Mouse (Mus musculus) forebrain, embryonic 16.5 days (tissue): ENCODE measurements around the gene Sap30. TPM values are rescaled to one million over a fixed set of nuclear protein-coding genes. Genes with fewer than 3 reads are reported as not detected.
"Not testable (repeated sequence)": the region's sequence is repeated elsewhere in the genome, so short reads cannot be mapped to it uniquely, and the experiment has no call there.

ENCODE experiments used
- ATAC-seq: fragments of 200-750 bp; cut with Nextera tagmentation; 2 replicates; pipeline ENCODE4 v1.8.0; 2017; ENCODE audit warnings: mild to moderate bottlenecking, moderate library complexity
- H3K27ac ChIP-seq: fragments of 300-500 bp; sonication (generic); 2 replicates; pipeline ENCODE4 v1.5.1; 2014; ENCODE audit warnings: low read length, control low read depth
- H3K27me3 ChIP-seq: fragments of 300-500 bp; sonication (generic); replicated peaks from 2 replicates; pipeline ENCODE4 v1.6.1; 2014; ENCODE audit warnings: low read length; ENCODE audit not compliant: control insufficient read depth, insufficient read depth
- H3K36me3 ChIP-seq: fragments of 300-500 bp; sonication (generic); 2 replicates; pipeline ENCODE4 v1.6.1; 2014; ENCODE audit not compliant: control insufficient read depth, insufficient read depth
- H3K4me1 ChIP-seq: fragments of 300-500 bp; sonication (generic); replicated peaks from 2 replicates; pipeline ENCODE4 v1.6.1; 2014; ENCODE audit warnings: low read length; ENCODE audit not compliant: control insufficient read depth, insufficient read depth
- H3K4me2 ChIP-seq: fragments of 300-500 bp; sonication (generic); 2 replicates; pipeline ENCODE4 v1.6.1; 2014; ENCODE audit warnings: mild to moderate bottlenecking, low read length, control low read depth
- H3K4me3 ChIP-seq: fragments of 300-500 bp; sonication (generic); replicated peaks from 2 replicates; pipeline ENCODE4 v1.5.1; 2014; ENCODE audit warnings: mild to moderate bottlenecking, low read length, control low read depth
- H3K9ac ChIP-seq: fragments of 300-500 bp; sonication (generic); replicated peaks from 2 replicates; pipeline ENCODE4 v1.6.1; 2014; ENCODE audit warnings: low read depth, low read length, control low read depth
- H3K9me3 ChIP-seq: fragments of 300-500 bp; sonication (generic); 2 replicates; pipeline ENCODE4 v1.6.1; 2016; ENCODE audit warnings: low read length; ENCODE audit not compliant: control insufficient read depth
- WGBS: fragments of 180-500 bp; shearing (Covaris S2); extraction: QIAGEN DNeasy Blood & Tissue Kit; methylation state at CpG from one replicate; pipeline ENCODE4 v1.1.7; 2014; 5-methylcytosine and 5-hydroxymethylcytosine counted together
- polyA plus RNA-seq: library from polyadenylated mRNA; unstranded; fragments of >200 nt; fragmentation: Nextera tagmentation; extraction: Ambion mirVana; gene quantifications from 2 replicates; pipeline ENCODE4 v1.2.1, GENCODE M21; 2015

The Sap30 gene
- polyA plus RNA-seq, 1 experiment from 2014 or later: 53.1 TPM

- not testable (repeated sequence) for H3K4me2 ChIP-seq
- 91% methylated on average over 1 of the region's 1 CpGs for WGBS
Measured at GRCm38 (mm10) chr8:57505500-57505899, 17.8 kb upstream of the Sap30 start.

GRCm38 (mm10) chr8:57503641-57504040 is 16.0 kb upstream of the Sap30 start:
- no peaks in the 10 kb centered on the region for H3K9me3 ChIP-seq
- no peak overlapping the region for H3K9ac ChIP-seq
- no peak overlapping the region for H3K27ac ChIP-seq
- no peak overlapping the region for H3K4me2 ChIP-seq
- H3K4me1 ChIP-seq: peaks cover 2% of the 10 kb centered on the region
- 51% methylated on average over 5 of the region's 5 CpGs for WGBS
- no peaks in the 10 kb centered on the region for H3K27me3 ChIP-seq
- no peak for ATAC-seq
- no peak overlapping the region for H3K4me3 ChIP-seq
- H3K36me3 ChIP-seq: no peaks in the 10 kb centered on the region

More at GRCm38 (mm10) chr8:57505500-57505899, 17.8 kb upstream of the Sap30 start:
- not testable (repeated sequence) for H3K4me1 ChIP-seq, H3K27ac ChIP-seq, H3K4me3 ChIP-seq, ATAC-seq, H3K9me3 ChIP-seq, H3K36me3 ChIP-seq, H3K27me3 ChIP-seq, H3K9ac ChIP-seq

- Histone ChIP-seq H3K4me1 (peaks cover 5% of the 10 kb centered on the region), H3K4me2 (peak overlapping the region; percentile 52), H3K9ac (0 out of 2 replicates have a peak overlapping the region, but pooled peaks have one; percentile 11), H3K27ac (no peak overlapping the region), H3K9me3 (no peaks in the 10 kb centered on the region), H3K4me3 (peak overlapping the region; percentile 27), H3K27me3 (no peaks in the 10 kb centered on the region), H3K36me3 (no peaks in the 10 kb centered on the region)
- peak; percentile 83 for ATAC-seq
- 16% methylated on average over 17 of the region's 17 CpGs for whole genome bisulfite sequencing
Measured at GRCm38 (mm10) chr8:57498847-57499511, 11.3 kb upstream of the Sap30 start.

- Histone ChIP-seq H3K4me3 (peak overlapping the region; percentile 27), H3K9ac (0 out of 2 replicates have a peak overlapping the region, but pooled peaks have one; percentile 11), H3K36me3 (no peaks in the 10 kb centered on the region), H3K4me1 (peaks cover 5% of the 10 kb centered on the region), H3K27ac (no peak overlapping the region), H3K27me3 (no peaks in the 10 kb centered on the region), H3K4me2 (peak overlapping the region; percentile 52), H3K9me3 (no peaks in the 10 kb centered on the region)
- peak; percentile 49 for ATAC-seq
- 8% methylated on average over 8 of the region's 8 CpGs for WGBS
Measured at GRCm38 (mm10) chr8:57498494-57498846, 10.8 kb upstream of the Sap30 start.

- no peaks in the 10 kb centered on the region for H3K36me3 ChIP-seq
- H3K4me2 ChIP-seq: no peak overlapping the region
- no peaks in the 10 kb centered on the region for H3K4me1 ChIP-seq
- 93% methylated on average over 4 of the region's 4 CpGs for WGBS
- H3K27ac ChIP-seq: no peak overlapping the region
- H3K9me3 ChIP-seq: no peaks in the 10 kb centered on the region
- no peak for ATAC-seq
- H3K9ac ChIP-seq: no peak overlapping the region
- H3K27me3 ChIP-seq: no peaks in the 10 kb centered on the region
- no peak overlapping the region for H3K4me3 ChIP-seq
Measured at GRCm38 (mm10) chr8:57491873-57492272, 4.2 kb upstream of the Sap30 start.

- no peaks in the 10 kb centered on the region for H3K9me3 ChIP-seq
- H3K36me3 ChIP-seq: no peaks in the 10 kb centered on the region
- H3K4me1 ChIP-seq: peaks cover 7% of the 10 kb centered on the region
- no peak overlapping the region for H3K4me3 ChIP-seq
- no peak overlapping the region for H3K27ac ChIP-seq
- no peak overlapping the region for H3K9ac ChIP-seq
- H3K27me3 ChIP-seq: no peaks in the 10 kb centered on the region
- ATAC-seq: no peak
- H3K4me2 ChIP-seq: no peak overlapping the region
Measured at GRCm38 (mm10) chr8:57489896-57490295, 2.2 kb upstream of the Sap30 start.

GRCm38 (mm10) chr8:57489366-57489765 is 1.7 kb upstream of the Sap30 start:
- Histone ChIP-seq H3K27me3 (no peaks in the 10 kb centered on the region), H3K9ac (no peak overlapping the region), H3K4me1 (peaks cover 7% of the 10 kb centered on the region), H3K27ac (no peak overlapping the region), H3K4me2 (no peak overlapping the region), H3K4me3 (no peak overlapping the region), H3K9me3 (no peaks in the 10 kb centered on the region), H3K36me3 (no peaks in the 10 kb centered on the region)
- WGBS: 100% methylated on average over 1 of the region's 1 CpGs
- ATAC-seq: no peak

- Histone ChIP-seq H3K27ac (peak overlapping the region; percentile 99), H3K9me3 (no peaks in the 10 kb centered on the region), H3K4me2 (peak overlapping the region; percentile 82), H3K36me3 (no peaks in the 10 kb centered on the region), H3K4me3 (peak overlapping the region; percentile 99), H3K4me1 (peaks cover 7% of the 10 kb centered on the region), H3K27me3 (no peaks in the 10 kb centered on the region), H3K9ac (peak overlapping the region; percentile 47)
- ATAC-seq: peak; percentile 36
- WGBS: 0% methylated on average over 25 of the region's 25 CpGs
Measured at GRCm38 (mm10) chr8:57488312-57488765, 679 bp upstream of the Sap30 start.

GRCm38 (mm10) chr8:57486491-57487440 is 894 bp downstream of the Sap30 start:
- Histone ChIP-seq H3K27ac (peak overlapping the region; percentile 99), H3K27me3 (no peaks in the 10 kb centered on the region), H3K4me2 (peak overlapping the region; percentile 63), H3K4me1 (peaks cover 7% of the 10 kb centered on the region), H3K9ac (peak overlapping the region; percentile 94), H3K4me3 (peak overlapping the region; percentile 99), H3K36me3 (peaks cover 9% of the 10 kb centered on the region), H3K9me3 (no peaks in the 10 kb centered on the region)
- ATAC-seq: peak; percentile 45
- under 1% methylated on average over 54 of the region's 54 CpGs for WGBS
